Mouse (Mus musculus): ENCODE data around the gene Ptms.

DNA sequence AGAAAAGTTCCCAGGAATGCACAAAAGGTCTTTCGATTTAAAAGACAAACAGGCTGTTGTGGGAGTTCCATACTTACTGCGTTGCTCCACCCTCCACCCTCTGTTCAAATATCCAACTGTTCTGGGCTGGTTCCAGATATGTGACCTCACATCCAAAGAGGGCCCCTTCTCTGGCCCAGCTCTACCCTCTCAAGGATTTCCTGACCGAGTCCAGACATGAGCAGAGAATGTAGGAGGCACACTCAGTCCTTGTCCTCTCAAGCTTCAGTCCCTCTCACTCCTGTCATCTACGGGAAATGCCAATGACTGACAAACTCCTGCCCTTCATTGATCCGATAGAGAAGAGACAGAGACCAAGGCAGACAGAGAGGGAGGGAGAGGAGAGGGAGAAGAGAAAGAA, 6.0 kb upstream of the Ptms start:
- TF ChIP-seq CTCF (IDR thresholded peaks at IDR 0.05; ENCODE audit: insufficient read depth, low read length) (no peak), POLR2A (IDR thresholded peaks at IDR 0.05; ENCODE audit: borderline replicate concordance, extremely low read depth, low read depth, low read length) (0 out of 2 replicates have a peak, but pooled peaks have one; percentile 20)
